Mouse (Mus musculus) liver, embryonic 14.5 days (tissue): Measurements from ENCODE around the gene Cphx1. TPM values are rescaled to one million over a fixed set of nuclear protein-coding genes. Genes with fewer than 3 reads are reported as not detected.
"Not testable (repeated sequence)": the region's sequence is repeated elsewhere in the genome, so short reads cannot be mapped to it uniquely, and the experiment has no call there.

ENCODE experiments used
- ATAC-seq: fragments of 200-750 bp; cut with Nextera tagmentation; 2 replicates; pipeline ENCODE4 v1.8.0; 2017; ENCODE audit warnings: moderate number of reproducible peaks, mild to moderate bottlenecking, moderate library complexity; ENCODE audit not compliant: insufficient read depth
- DNase-seq, 3 experiments: peaks; one replicate each; pipeline ENCODE4 v3.0.0-alpha.2; 2012 to 2013; ENCODE audit warnings: low read depth in 3 of 3, low spot score in 3 of 3
- H3K27ac ChIP-seq: fragments of 300-500 bp; sonication (generic); 2 replicates; pipeline ENCODE4 v1.5.1; 2014; ENCODE audit warnings: moderate library complexity, mild to moderate bottlenecking, control low read depth, inconsistent platforms
- H3K27me3 ChIP-seq: fragments of 300-500 bp; sonication (generic); 2 replicates; pipeline ENCODE4 v1.6.1; 2014; ENCODE audit warnings: mild to moderate bottlenecking, low read length, moderate library complexity; ENCODE audit not compliant: control insufficient read depth, insufficient read depth
- H3K36me3 ChIP-seq: fragments of 300-500 bp; sonication (generic); replicated peaks from 2 replicates; pipeline ENCODE4 v1.6.1; 2014; ENCODE audit warnings: low read depth; ENCODE audit not compliant: control insufficient read depth, insufficient read depth
- H3K4me1 ChIP-seq, 2 experiments: fragments of 200-500 bp in 1 of 2; fragments of 300-500 bp in 1 of 2; sonication (generic) in 1 of 2; replicated peaks; 2 replicates each; pipeline ENCODE4 v1.6.1; 2012 to 2014; ENCODE audit warnings: antibody characterized with exemption in 1 of 2, inconsistent platforms in 1 of 2, low read length in 1 of 2; ENCODE audit not compliant: control insufficient read depth in 2 of 2, insufficient read depth in 2 of 2
- H3K4me2 ChIP-seq: fragments of 300-500 bp; sonication (generic); 2 replicates; pipeline ENCODE4 v1.6.1; 2014; ENCODE audit warnings: low read depth, mild to moderate bottlenecking, control low read depth, moderate library complexity
- H3K4me3 ChIP-seq, 2 experiments: fragments of 200-500 bp in 1 of 2; fragments of 300-500 bp in 1 of 2; sonication (generic) in 1 of 2; 2 replicates each; pipeline ENCODE4 v1.5.1; 2012 to 2014; ENCODE audit warnings: low read depth in 2 of 2, low read length in 2 of 2, mild to moderate bottlenecking in 2 of 2, control low read depth in 1 of 2, inconsistent platforms in 1 of 2, moderate library complexity in 1 of 2; ENCODE audit not compliant: insufficient read depth in 1 of 2
- H3K9ac ChIP-seq: fragments of 300-500 bp; sonication (generic); replicated peaks from 2 replicates; pipeline ENCODE4 v1.6.1; 2014; ENCODE audit warnings: mild to moderate bottlenecking, control low read depth, moderate library complexity
- H3K9me3 ChIP-seq: fragments of 300-500 bp; sonication (generic); 2 replicates; pipeline ENCODE4 v1.6.1; 2016; ENCODE audit warnings: low read length, mixed read lengths; ENCODE audit not compliant: control insufficient read depth
- WGBS: fragments of 180-500 bp; shearing (Covaris S2); extraction: QIAGEN DNeasy Blood & Tissue Kit; methylation state at CpG from one replicate; pipeline ENCODE4 v1.1.7; 2014; ENCODE audit not compliant: insufficient replicate concordance; 5-methylcytosine and 5-hydroxymethylcytosine counted together
- polyA plus RNA-seq, 2 experiments: library from polyadenylated mRNA; depleted of rRNA in 1 of 2; stranded (reverse) in 1 of 2; unstranded in 1 of 2; fragments of >200 nt; fragmentation: Nextera tagmentation in 1 of 2; extraction: Ambion mirVana in 1 of 2; gene quantifications; 2 replicates each; pipeline versions ENCODE4 v1.2.1 to v1.2.3; 2012 to 2014

The Cphx1 gene
- polyA plus RNA-seq (2012; rRNA removed) (0.18 and 0.26 TPM in 2 replicates), polyA plus RNA-seq (2014; fragmentation: Nextera tagmentation; extraction: Ambion mirVana) (not detected in 2 replicates)

DNA sequence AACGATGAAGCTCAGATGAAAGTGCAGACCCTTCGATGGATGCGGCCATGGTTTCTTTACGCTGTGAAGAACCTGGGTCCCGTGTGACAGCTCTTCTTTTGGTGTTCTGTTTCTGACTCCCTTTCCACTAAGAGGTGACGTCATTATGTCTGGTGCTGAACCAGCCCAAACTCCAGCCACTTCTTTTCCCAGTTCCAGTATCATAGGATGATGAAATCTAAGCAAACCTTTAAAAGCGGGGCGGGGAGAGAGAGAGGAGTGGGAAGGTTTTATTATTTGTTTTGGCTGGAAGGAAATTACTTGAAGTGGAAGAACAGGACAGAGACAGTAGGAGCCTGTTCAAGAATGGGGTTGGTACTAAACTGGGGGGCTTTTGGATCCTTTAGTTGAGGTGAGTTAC, at the start of gene Cphx1:
TSS of gene Cphx1 (plus strand) at position 301 of the 400 bp plus-strand sequence.
- H3K4me2 ChIP-seq, H3K9ac ChIP-seq, H3K27ac ChIP-seq, H3K9me3 ChIP-seq, ATAC-seq, H3K36me3 ChIP-seq, H3K27me3 ChIP-seq, DNase-seq, H3K4me3 ChIP-seq, H3K4me1 ChIP-seq: not testable (repeated sequence)
- no CpG with 5 or more reads among the region's 8 CpGs for WGBS

DNA sequence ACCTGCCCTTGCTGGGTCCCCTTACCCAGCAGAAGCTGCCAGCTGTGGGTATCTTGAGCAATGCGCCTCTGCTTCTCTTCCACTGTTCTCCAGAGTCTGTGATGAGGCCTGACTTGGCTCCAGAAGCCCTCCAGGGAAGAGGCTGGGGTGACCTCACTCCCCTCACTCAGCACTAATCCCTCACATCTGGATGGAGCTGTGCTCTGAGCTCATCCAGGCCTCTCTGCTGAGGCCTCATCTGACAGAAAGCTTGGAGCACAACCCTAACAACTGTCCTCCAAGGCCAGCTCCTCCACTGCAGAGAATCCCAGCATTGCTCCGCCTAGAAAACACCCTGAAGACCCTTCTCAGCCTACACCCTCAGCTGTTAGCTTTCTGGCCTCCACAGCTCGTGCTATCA, 43.5 kb upstream of the Cphx1 start:
- not testable (repeated sequence) for H3K9me3 ChIP-seq, H3K9ac ChIP-seq, H3K36me3 ChIP-seq, ATAC-seq, H3K4me1 ChIP-seq, H3K4me2 ChIP-seq, H3K4me3 ChIP-seq, DNase-seq, H3K27ac ChIP-seq, H3K27me3 ChIP-seq
- WGBS: no CpG with 5 or more reads among the region's 3 CpGs

DNA sequence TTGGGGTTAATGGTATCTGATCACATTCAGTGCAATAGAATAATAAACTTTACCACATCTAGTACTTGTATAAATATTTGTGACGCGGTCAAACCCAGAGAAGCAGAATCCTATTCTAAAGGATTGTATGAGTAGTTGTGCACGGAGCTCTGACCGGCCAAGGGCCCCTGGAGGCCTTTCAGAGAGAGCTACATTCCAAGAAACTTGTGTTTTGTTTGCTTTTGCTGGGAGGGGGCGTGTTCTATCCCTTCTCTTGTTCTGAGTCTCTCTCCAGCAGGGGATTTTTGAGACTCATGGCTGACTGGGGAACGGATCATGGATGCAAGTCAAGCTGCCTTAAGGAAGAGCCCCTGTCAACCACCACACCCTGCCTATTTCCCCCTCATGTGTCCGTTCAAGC, 42.4 kb upstream of the Cphx1 start:
- H3K27ac ChIP-seq, H3K9me3 ChIP-seq, H3K36me3 ChIP-seq, ATAC-seq, H3K4me2 ChIP-seq, H3K4me1 ChIP-seq, H3K9ac ChIP-seq, H3K4me3 ChIP-seq, DNase-seq, H3K27me3 ChIP-seq: not testable (repeated sequence)
- WGBS: no CpG with 5 or more reads among the region's 7 CpGs

DNA sequence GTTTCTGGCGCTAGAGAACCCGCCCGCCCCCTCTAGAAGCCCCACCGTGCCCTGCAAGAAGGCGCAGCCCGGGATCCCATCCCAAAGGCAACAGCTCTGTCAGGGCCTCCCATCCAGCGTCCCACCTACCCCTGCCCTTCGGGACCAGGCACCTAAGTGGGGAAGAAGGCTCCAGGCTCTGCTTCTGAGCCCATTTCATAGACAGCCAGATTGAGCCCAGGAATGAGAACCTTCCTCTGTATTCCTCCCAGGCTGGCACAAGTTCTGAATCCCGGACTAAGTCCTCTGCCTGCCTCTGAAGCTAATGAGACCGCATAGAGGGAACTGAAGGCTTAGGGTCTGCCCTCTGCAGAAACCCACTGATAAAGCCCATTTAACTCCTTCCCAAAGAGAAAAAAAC, 35.1 kb upstream of the Cphx1 start, which contains the start of gene Plac9a:
TSS of gene Plac9a (minus strand) at position 101 of the 400 bp plus-strand sequence.
- not testable (repeated sequence) for H3K4me2 ChIP-seq, H3K4me1 ChIP-seq, DNase-seq, H3K27me3 ChIP-seq, H3K27ac ChIP-seq, H3K9ac ChIP-seq, H3K9me3 ChIP-seq, H3K4me3 ChIP-seq, ATAC-seq, H3K36me3 ChIP-seq
- WGBS: no CpG with 5 or more reads among the region's 10 CpGs

DNA sequence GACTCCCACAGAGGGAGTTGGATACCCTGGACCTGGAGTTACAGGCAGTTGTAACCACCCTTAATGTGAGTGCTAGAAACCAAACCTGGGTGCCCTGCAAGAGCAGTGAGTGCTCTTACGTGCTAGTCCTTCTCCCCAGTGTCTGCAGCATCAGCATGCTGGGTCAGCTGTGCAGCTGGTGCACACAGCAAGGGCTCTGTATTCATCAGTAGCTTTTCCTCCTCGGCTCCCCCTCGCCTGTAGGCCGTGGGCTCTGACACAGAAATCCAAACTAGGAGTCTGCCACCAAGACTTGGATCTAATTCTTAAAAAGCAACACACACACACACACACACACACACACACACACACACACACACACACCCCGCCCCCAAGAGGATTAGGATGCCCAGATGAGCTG, 32.9 kb upstream of the Cphx1 start:
- H3K27ac ChIP-seq, H3K9me3 ChIP-seq, H3K4me1 ChIP-seq, H3K9ac ChIP-seq, H3K36me3 ChIP-seq, H3K27me3 ChIP-seq, H3K4me2 ChIP-seq, H3K4me3 ChIP-seq, ATAC-seq, DNase-seq: not testable (repeated sequence)
- 44% methylated on average over 1 of the region's 5 CpGs for WGBS

DNA sequence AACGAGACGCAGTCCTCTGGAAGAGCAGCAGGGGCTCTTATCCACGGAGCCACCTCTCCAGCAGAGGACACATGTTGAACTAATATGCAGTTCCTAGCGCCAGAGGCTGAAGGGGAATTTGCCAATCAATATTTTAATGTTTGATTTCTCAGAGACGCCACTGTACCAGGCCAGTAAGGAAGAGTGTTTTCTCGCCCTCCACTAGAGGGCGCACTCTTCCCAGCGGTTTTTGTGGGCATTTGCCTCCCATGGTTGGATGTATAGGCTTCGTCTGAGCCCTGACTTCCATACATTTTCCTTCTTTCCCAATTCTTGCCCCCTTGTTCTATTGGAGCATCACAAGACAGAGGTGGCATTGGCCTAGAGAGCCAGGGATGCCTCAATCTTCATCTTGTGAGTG, 30.8 kb upstream of the Cphx1 start:
- not testable (repeated sequence) for H3K36me3 ChIP-seq, H3K9ac ChIP-seq, H3K4me3 ChIP-seq, H3K27ac ChIP-seq, H3K4me2 ChIP-seq, H3K9me3 ChIP-seq, ATAC-seq, H3K27me3 ChIP-seq, DNase-seq, H3K4me1 ChIP-seq
- no CpG with 5 or more reads among the region's 9 CpGs for WGBS

DNA sequence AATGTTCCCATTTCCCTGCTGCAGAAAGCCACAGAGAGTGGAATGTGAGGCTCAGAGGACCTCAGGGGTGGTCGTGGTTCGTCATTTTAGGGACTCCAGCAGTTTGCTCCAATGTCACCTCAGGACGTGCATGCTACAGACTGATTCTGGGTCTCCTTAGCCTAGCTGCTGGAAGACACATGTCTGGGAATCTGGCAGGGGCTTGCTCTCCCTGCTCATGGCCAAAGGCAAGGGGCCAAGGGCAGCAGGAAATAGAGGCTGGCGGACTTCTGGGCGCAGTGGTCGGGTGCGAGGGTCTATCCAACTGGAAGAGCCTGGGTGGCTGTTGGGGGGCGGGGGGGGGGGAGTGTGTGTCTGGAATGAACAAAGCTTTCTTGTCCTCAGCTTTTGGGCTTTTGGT, 29.1 kb upstream of the Cphx1 start:
- not testable (repeated sequence) for H3K9me3 ChIP-seq, H3K9ac ChIP-seq, H3K4me1 ChIP-seq, H3K4me2 ChIP-seq, H3K36me3 ChIP-seq, H3K4me3 ChIP-seq, DNase-seq, ATAC-seq, H3K27ac ChIP-seq, H3K27me3 ChIP-seq
- WGBS: no CpG with 5 or more reads among the region's 8 CpGs

DNA sequence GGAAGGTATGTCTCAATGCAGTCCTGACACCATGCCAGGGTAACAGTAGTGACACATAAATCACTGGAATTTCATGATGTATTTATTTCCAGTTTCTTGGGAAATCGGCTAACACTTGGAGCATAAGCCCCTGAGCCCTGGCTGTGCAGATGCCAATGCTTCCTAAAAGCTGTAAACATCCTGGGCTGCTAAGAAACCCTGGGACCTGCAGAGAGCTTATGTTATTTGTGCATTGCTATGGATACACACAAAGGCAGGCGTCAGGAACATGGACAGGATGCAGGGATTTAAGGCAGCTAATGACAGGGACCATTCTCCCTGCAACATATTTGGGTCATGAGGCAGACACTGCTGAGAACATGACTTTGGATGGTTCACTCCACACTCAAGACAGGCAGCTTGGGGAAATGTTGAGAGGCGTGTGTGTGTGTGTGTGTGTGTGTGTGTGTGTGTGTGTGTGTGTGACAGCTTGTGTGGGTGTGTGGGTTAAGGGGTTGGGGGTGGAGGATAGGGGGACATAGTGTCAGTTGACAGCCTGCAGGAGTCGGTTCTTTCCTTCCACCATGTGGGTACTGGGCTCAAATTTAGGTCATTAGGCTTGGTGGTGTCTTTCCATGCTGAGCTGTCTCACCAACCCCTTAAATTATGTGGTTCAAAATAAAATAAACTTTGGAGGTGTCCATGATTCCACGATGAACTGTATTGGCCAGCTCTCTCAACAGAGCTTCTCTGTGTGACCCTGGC, 19.5 kb upstream of the Cphx1 start:
- ATAC-seq, H3K4me2 ChIP-seq, H3K4me1 ChIP-seq, H3K9ac ChIP-seq, H3K9me3 ChIP-seq, H3K36me3 ChIP-seq, H3K27ac ChIP-seq, H3K27me3 ChIP-seq, DNase-seq, H3K4me3 ChIP-seq: not testable (repeated sequence)
- WGBS: no CpG with 5 or more reads among the region's 5 CpGs
